Mouse (Mus musculus) kidney, embryonic 14.5 days (tissue): Measurements from ENCODE around the gene Taok2. TPM values are rescaled to one million over a fixed set of nuclear protein-coding genes. Genes with fewer than 3 reads are reported as not detected.
A peak's percentile ranks its signal among the peaks of the same experiment; 100 is the strongest.

Source experiments
- ATAC-seq: fragments of 200-750 bp; cut with Nextera tagmentation; 2 replicates; pipeline ENCODE4 v1.8.0; 2017; ENCODE audit warnings: moderate number of reproducible peaks, mild to moderate bottlenecking, moderate TSS enrichment, moderate library complexity; ENCODE audit not compliant: low FRiP score, low TSS enrichment
- H3K27ac ChIP-seq: fragments of 300-500 bp; sonication (generic); 2 replicates; pipeline ENCODE4 v1.5.1; 2014; ENCODE audit warnings: low read depth, mild to moderate bottlenecking, low read length, moderate library complexity, mixed read lengths
- H3K27me3 ChIP-seq: fragments of 300-500 bp; sonication (generic); 2 replicates; pipeline ENCODE4 v1.6.1; 2014; ENCODE audit warnings: mild to moderate bottlenecking, low read length; ENCODE audit not compliant: control insufficient read depth, insufficient read depth
- H3K36me3 ChIP-seq: fragments of 300-500 bp; sonication (generic); 2 replicates; pipeline ENCODE4 v1.6.1; 2014; ENCODE audit warnings: low read length, mixed read lengths; ENCODE audit not compliant: control insufficient read depth, insufficient read depth
- H3K4me1 ChIP-seq: fragments of 300-500 bp; sonication (generic); 2 replicates; pipeline ENCODE4 v1.6.1; 2014; ENCODE audit warnings: low read length, mixed read lengths; ENCODE audit not compliant: control insufficient read depth, insufficient read depth
- H3K4me2 ChIP-seq: fragments of 300-500 bp; sonication (generic); replicated peaks from 2 replicates; pipeline ENCODE4 v1.6.1; 2014; ENCODE audit warnings: low read depth, mild to moderate bottlenecking, low read length
- H3K4me3 ChIP-seq: fragments of 300-500 bp; sonication (generic); 2 replicates; pipeline ENCODE4 v1.5.1; 2014; ENCODE audit warnings: mild to moderate bottlenecking, low read length
- H3K9ac ChIP-seq: fragments of 300-500 bp; sonication (generic); 2 replicates; pipeline ENCODE4 v1.6.1; 2014; ENCODE audit warnings: low read depth, mild to moderate bottlenecking, low read length, moderate library complexity
- H3K9me3 ChIP-seq: fragments of 300-500 bp; sonication (generic); 2 replicates; pipeline ENCODE4 v1.6.1; 2016; ENCODE audit warnings: low read length; ENCODE audit not compliant: control insufficient read depth
- whole genome bisulfite sequencing: fragments of 180-500 bp; shearing (Covaris S2); extraction: QIAGEN DNeasy Blood & Tissue Kit; methylation state at CpG from one replicate; pipeline ENCODE4 v1.1.7; 2014; 5-methylcytosine and 5-hydroxymethylcytosine counted together
- polyA plus RNA-seq: library from polyadenylated mRNA; unstranded; fragments of >200 nt; fragmentation: Nextera tagmentation; extraction: Ambion mirVana; gene quantifications from 2 replicates; pipeline ENCODE4 v1.2.1, GENCODE M21; 2014

The Taok2 gene
- polyA plus RNA-seq: 24.9 and 29.2 TPM in 2 replicates

DNA sequence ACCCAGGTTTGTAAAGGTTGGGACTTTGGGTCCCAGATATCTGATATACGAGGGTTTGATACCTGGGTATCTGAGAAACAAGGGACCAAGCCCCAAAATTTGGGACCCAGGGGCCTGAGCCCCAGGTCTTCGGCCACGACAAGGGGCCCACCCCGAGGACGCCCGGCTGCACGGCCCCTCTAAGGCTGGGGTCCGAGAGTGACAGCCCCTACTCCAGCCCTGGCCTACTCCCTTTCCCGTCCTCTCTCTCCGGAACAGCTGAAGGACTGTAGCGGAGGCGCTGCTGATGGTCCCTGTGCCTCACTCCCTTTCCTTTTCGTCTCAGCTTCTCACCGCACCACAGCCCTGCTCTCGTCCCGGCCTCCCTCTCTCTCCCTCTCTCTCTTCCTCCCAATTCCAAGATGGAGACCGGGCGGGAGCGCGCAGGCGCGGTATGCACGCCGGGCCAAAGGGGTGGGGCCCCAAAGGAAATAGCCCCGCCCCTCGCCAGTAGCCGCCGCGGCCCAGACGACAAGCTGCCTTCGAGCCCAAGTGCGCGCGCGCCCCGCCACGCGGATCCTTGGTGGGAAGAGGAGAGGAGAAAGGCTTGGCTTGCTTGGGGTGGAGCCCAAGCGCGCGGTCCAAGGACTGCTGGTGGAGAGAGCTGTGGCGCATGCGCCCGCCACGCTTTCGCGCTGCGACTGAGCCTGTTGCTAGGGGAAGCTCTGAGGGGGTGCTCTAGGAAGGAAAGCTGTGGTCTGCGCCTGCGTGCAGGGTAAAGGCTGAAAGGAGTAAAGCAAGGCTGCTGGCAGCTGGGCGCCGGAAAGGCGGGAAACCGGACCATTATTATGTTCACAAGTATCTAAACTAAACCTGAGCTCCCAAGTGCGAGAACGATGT, at the start of gene Taok2:
Gene Taok2 (minus strand): TSS at position 418 of the 879 bp plus-strand sequence.
- peak; percentile 97 for ATAC-seq
- Histone ChIP-seq H3K4me1 (peaks cover 27% of the 10 kb centered on the region), H3K27ac (peak within 1 kb of the TSS; percentile 96), H3K36me3 (peaks cover 11% of the 10 kb centered on the region), H3K4me2 (peak within 1 kb of the TSS; percentile 97), H3K9me3 (no peaks in the 10 kb centered on the region), H3K9ac (peak within 1 kb of the TSS; percentile 89), H3K4me3 (peak within 1 kb of the TSS; percentile 87), H3K27me3 (no peaks in the 10 kb centered on the region)
- WGBS: under 1% methylated on average over 53 of the region's 56 CpGs

GRCm38 (mm10) chr7:126932652-126933051, 48.1 kb upstream of the Taok2 start:
- WGBS: 87% methylated on average over 2 of the region's 2 CpGs
- Histone ChIP-seq H3K36me3 (peaks cover 42% of the 10 kb centered on the region), H3K4me1 (peaks cover 9% of the 10 kb centered on the region), H3K27me3 (no peaks in the 10 kb centered on the region), H3K4me3 (no peak overlapping the region), H3K4me2 (no peak overlapping the region), H3K27ac (no peak overlapping the region), H3K9me3 (no peaks in the 10 kb centered on the region), H3K9ac (no peak overlapping the region)
- no peak for ATAC-seq

- Histone ChIP-seq H3K4me1 (peaks cover 9% of the 10 kb centered on the region), H3K27me3 (no peaks in the 10 kb centered on the region), H3K27ac (peak overlapping the region; percentile 5; the same call in 1 of the 2 replicates), H3K4me3 (peak overlapping the region; percentile 69), H3K36me3 (peaks cover 22% of the 10 kb centered on the region; the same call in 1 of the 2 replicates), H3K9me3 (no peaks in the 10 kb centered on the region), H3K4me2 (peak overlapping the region; percentile 86), H3K9ac (peak overlapping the region; percentile 72)
- under 1% methylated on average over 26 of the region's 27 CpGs for WGBS
- peak; percentile 78 for ATAC-seq
Measured at GRCm38 (mm10) chr7:126929046-126929445, 44.5 kb upstream of the Taok2 start.

DNA sequence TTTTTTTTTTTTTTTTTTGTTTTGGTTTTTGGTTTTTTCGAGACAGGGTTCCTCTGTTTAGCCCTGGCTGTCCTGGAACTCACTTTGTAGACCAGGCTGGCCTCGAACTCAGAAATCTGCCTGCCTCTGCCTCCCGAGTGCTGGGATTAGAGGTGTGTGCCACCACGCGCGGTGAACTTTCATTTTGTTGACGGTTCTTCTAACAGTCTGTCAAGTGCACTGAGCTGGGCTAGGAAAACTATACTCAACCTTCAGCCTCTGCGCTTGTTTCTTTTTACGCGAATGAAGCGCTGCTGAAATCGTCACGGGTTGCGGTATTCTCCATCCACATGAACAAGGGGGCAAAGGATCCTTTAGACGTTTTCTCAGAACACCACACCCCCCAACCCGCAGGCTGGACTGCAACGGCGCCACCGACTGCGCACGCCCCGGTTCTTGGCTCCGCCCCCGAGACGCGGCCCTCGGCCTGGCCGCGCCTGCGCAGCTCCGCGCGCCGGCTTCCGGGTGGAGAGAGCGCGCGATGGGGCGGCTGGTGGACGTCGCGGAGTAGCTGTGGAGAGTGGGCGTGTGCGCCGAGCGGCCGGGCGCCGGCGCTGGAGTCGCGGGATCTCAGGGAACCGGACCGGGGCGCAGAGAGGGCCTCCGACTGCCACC, 44.0 kb upstream of the Taok2 start, which contains the start of gene Kctd13:
Gene Kctd13 (plus strand): TSS at position 496 of the 654 bp plus-strand sequence.
- Histone ChIP-seq H3K4me1 (peaks cover 9% of the 10 kb centered on the region), H3K9me3 (no peaks in the 10 kb centered on the region), H3K27me3 (no peaks in the 10 kb centered on the region), H3K4me2 (peak within 1 kb of the TSS; percentile 86), H3K27ac (peak within 1 kb of the TSS; percentile 5; the same call in 1 of the 2 replicates), H3K36me3 (peaks cover 22% of the 10 kb centered on the region; the same call in 1 of the 2 replicates), H3K9ac (peak within 1 kb of the TSS; percentile 72), H3K4me3 (peak within 1 kb of the TSS; percentile 69)
- 4% methylated on average over 56 of the region's 56 CpGs for WGBS
- peak; percentile 97 for ATAC-seq

GRCm38 (mm10) chr7:126926299-126926698, 41.8 kb upstream of the Taok2 start:
- 40% methylated on average over 3 of the region's 3 CpGs for WGBS

GRCm38 (mm10) chr7:126923999-126924398, 39.5 kb upstream of the Taok2 start:
- ATAC-seq: no peak
- Histone ChIP-seq H3K4me1 (no peaks in the 10 kb centered on the region), H3K9me3 (no peaks in the 10 kb centered on the region), H3K36me3 (no peaks in the 10 kb centered on the region), H3K4me2 (no peak overlapping the region), H3K27me3 (no peaks in the 10 kb centered on the region), H3K4me3 (no peak overlapping the region), H3K27ac (no peak overlapping the region), H3K9ac (no peak overlapping the region)
- 81% methylated on average over 5 of the region's 5 CpGs for WGBS

More at GRCm38 (mm10) chr7:126926299-126926698, 41.8 kb upstream of the Taok2 start:
- H3K36me3 ChIP-seq: peaks cover 8% of the 10 kb centered on the region; the same call in 1 of the 2 replicates
- H3K4me3 ChIP-seq: no peak overlapping the region
- no peak overlapping the region for H3K4me2 ChIP-seq
- H3K4me1 ChIP-seq: peaks cover 9% of the 10 kb centered on the region
- H3K27ac ChIP-seq: no peak overlapping the region
- no peak for ATAC-seq
- H3K9ac ChIP-seq: no peak overlapping the region
- no peaks in the 10 kb centered on the region for H3K27me3 ChIP-seq
- H3K9me3 ChIP-seq: no peaks in the 10 kb centered on the region

DNA sequence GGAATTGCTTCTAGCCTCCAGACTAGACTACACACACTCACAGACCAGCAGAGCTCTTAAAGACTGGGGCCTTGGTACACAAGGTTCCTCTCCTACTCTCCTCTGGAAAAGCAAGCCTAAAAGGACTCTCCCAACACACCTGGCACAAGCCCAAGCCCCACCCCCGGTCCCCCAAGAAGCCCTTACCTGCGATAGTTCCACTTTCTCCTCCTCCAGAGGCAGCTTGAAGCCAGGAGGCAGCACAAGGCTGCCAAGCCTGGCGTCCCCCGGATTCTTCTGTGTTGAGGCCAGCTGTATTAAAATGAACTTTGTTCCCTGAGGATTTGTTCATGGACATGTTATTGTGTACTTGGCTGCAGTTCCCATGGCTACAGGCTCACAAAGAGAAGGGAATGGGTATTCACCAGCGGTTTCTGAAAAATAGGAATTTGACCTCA, 38.1 kb upstream of the Taok2 start, which contains the start of gene Tmem219:
Gene Tmem219 (minus strand): TSS at position 294 of the 437 bp plus-strand sequence.
- Histone ChIP-seq H3K9ac (no peak within 1 kb of the TSS), H3K9me3 (no peaks in the 10 kb centered on the region), H3K4me3 (no peak within 1 kb of the TSS), H3K36me3 (no peaks in the 10 kb centered on the region), H3K4me2 (no peak within 1 kb of the TSS), H3K27ac (0 out of 2 replicates have a peak within 1 kb of the TSS, but pooled peaks have one; percentile 7), H3K4me1 (no peaks in the 10 kb centered on the region), H3K27me3 (no peaks in the 10 kb centered on the region)
- no peak for ATAC-seq
- 56% methylated on average over 5 of the region's 5 CpGs for WGBS

DNA sequence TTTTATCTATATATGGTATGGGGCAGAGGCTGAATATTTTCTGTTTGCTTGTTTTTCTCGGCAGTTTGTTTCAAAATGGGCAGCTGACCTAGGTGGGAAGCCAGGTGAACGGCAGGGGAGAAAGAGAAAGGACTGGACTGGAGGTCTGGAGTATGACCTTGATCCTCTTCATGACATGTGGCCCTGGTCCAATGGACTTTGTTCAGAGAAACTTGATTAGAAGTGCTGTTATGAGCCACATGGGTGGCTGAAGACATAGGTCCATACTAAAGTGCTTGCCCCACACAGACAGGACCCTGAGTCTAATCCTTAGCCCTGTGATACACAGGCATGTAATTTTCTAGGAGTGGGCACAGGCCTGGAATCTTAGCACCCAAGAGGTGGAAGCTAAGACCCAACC, 37.1 kb upstream of the Taok2 start:
- Histone ChIP-seq H3K27me3 (no peaks in the 10 kb centered on the region), H3K9ac (no peak overlapping the region), H3K36me3 (no peaks in the 10 kb centered on the region), H3K4me1 (no peaks in the 10 kb centered on the region), H3K27ac (0 out of 2 replicates have a peak overlapping the region, but pooled peaks have one; percentile 7), H3K9me3 (no peaks in the 10 kb centered on the region), H3K4me2 (no peak overlapping the region), H3K4me3 (no peak overlapping the region)
- no peak for ATAC-seq
- 67% methylated on average over 2 of the region's 2 CpGs for WGBS
